Mouse (Mus musculus) yolk sac, embryonic 10.5 days (tissue): ENCODE measurements around the gene Snx30.
A peak's percentile ranks its signal among the peaks of the same experiment; 100 is the strongest.

Source experiments
- DNase-seq: peaks from one replicate; pipeline ENCODE4 v3.0.0-alpha.2; 2017; ENCODE audit warnings: low spot score

The Snx30 gene

DNA sequence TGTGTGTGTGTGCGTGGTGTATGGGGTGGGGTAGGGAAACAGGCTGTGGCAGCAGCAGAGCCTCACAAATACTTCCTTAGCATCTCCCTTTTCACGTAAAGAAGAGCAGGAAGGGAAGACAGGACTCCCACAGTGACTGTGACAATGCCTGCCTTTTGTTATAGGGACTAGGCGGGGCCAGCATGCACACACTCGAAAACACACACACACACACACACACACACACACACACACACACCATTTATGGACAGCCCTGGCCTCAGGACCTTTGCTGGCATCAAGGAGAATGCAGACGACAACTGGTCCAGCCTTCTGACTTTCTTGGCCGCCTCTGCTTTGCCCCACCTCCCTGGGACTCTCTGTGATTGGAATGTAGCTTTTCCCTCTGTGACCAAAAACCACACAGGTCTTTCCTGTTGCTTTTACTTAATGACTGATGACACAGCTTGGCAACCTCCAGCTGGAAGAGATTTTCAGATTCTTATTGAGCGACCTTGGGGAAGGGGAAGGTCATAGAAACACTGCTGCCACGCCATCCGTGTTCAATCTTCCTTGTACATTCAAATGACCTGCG is 102.1 kb downstream of the Snx30 start:
- DNase-seq: no peak

DNA sequence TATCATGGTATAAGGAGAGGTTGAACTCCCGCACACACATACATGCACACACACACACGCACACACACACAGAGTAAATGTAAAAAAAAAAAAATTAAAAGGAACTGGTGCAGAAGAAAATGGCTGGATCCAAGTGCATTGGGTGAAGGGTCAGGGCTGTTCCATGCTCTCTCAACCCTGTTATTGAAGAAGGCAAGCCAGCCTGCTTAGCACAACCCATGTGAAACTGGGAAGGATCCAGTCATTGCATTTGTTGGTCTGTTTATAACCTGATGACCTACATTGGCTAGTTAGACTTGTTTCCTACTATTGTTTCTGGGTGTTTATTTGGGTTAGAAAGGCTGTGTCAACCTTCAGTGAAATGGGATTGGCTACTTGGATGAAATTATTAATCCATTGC is 103.1 kb downstream of the Snx30 start:
- no peak for DNase-seq

DNA sequence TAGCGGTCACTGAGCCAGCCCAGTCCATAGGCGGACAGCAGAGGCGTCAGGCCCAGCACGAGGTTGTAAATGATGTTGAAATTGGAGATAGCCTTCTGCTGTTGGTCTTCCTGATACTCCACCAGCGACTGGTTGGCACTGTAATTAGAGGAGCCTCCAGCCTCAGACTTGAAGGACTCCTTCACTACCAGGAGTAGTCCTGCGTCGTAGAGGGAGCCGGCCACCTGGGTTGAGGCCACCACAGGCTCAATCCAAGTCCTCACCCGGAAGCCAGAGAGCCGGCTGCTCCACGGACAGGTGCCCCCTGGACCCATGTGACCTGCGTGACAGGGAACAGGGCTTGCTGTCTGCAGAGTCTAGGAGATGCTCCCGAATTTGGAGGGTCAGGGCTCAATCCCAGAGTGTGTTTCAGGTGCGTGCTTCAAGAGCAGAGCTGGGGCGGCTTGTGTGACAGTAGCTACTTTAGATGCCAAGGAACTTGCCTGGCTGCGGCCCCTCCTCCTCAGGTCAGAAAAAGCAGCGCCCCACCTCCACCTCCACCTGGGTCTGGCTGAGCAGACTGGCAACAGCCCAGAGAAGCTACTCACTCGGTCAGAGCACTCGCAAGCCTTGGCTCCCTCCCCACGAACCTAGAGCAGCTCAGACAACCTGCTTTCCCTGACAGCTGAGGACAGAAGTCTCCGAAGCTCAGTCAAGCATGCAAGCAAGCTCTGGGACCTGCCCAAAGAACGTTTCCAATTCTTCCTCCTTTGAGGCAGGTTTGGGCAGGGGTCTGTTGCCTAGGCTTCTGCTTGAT is 109.2 kb downstream of the Snx30 start, which contains the start of gene Slc46a2:
Slc46a2 (minus strand) TSS at position 449 of the 796 bp plus-strand sequence.
- no peak for DNase-seq

DNA sequence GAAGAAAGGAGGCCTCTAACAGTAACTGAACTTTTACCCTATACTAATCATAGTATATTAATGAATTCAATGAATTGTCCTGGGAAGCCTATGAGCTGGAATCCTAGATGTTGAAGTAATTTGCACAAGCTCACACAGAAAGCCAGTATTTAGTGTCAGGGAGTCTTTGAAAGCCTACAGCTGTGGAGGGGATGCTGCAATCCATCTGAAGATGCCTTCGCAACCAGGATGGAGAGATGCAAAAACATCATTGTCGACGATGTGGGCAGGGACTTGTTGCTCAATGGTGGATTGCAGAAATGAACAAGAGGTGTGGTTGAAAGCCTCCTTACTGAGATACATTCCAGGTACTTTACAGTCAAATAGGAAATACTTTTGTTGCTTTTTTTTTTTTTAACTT is 112.3 kb downstream of the Snx30 start:
- DNase-seq: no peak

DNA sequence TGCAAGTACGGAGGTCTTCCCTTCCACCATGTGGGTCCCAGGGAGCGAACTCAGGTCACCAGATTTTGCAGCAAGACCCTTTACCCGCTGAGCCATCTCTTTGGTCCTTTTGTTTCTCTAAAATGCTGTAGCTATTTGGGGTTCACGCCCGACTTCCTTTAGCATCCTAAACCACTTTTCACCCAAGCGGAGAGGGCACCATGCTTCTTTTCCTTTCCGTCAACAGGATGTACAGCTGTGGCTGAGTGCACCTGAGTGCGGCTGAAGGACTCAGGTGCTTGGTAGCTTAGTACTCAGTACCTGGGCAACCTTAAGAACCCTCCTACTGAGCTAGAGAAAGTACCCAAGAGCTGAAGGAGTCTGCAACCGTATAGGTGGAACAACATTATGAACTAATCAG is 119.4 kb downstream of the Snx30 start:
- DNase-seq: no peak

DNA sequence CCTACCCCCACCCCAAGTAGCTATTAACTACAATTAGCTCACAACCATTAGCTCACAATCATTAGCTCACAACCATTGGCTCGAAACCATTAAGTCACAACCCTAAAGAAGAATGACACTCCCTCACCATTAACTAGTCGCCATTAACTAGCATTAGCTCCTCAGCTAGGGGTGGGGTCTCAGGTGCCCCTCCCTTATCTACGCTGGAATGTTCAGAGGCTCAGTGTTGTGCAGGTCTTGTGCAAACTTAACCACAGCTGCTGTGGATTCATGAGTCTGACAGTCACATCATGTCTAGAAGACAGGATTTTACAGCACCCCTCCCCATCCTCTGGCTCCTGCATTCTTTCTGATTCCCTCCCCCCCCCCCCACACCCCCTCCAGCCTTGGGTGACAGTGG is 122.0 kb downstream of the Snx30 start:
- no peak for DNase-seq

DNA sequence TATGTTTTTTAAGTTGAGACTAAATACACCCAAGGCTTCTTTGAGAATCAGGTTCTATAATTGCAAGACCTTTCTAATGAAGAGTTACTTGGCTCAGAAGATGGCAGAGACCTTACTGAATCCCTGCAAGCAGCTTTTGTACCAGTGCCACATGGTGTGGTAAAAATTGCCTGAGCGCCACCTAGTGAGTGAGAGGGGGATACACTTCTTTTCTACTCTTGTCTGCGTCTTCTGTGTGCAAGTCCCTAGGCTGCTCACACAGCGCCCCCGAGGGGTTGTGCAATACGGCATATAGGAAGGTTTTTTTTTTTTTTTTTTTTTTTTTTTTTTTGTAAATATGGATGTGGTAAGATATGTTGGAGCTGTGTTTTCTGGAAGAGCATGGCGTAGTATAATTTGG is 122.7 kb downstream of the Snx30 start:
- DNase-seq: peak; percentile 60

DNA sequence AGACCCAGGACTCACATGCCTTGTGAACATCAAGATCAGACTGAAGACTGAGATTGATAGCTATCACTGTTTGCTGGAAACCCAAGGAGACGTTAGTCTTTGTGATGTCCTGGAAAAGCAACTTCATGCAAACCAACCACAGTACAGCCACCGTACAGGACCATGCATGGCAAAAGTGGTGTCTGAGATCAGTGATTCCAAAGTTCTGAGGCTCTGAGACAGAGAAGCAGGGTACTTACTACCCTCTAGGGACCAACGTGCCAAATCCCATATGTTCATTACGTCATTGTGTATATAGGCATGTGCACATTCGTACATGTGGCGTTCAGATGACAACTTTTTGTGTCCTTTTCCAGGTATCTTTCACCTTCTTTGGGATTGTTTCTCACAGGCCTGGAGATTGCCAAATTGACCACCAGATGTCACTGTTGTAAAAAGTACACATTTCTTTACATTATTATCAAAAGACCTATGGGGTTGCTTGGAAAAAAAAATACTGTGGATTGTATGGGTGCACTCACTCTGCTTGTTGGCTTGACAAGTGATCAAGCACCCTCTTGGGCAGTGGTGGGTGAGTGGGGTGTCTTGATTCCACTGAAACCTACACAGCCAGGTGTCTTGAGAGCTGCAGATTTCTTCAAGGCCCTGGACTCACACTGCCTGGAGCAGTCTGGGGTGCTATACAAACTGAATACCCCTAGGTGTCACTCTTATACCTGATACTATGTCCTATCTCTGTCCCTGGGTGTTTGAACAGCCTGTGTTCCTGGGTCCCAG is 127.1 kb downstream of the Snx30 start:
- peak; percentile 28 for DNase-seq

DNA sequence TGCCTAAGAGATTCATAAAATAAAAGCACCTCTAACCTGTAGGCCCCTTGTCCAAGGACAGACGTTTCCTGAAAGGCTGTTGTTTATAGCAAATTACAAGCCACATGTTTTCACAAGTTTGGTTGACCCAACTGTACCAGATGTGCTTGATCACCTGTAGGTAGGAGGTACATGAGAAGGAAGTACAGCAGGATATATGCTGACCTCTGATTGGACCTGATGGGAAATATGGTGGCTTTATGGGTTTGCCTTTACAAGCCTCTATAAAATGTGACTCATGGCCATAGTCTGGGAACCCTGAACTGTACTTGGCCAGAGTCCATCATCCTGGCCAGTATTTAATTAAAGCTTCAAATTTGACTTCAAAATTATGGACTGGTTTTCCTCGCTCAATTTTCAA is 131.9 kb downstream of the Snx30 start:
- no peak for DNase-seq
